In genomic region chr6:129097929-129098328, GRCm38 (mm10) we compare ENCODE assay signal across 14 mouse cellular contexts. TPM values are rescaled to one million over a fixed set of nuclear protein-coding genes. Genes with fewer than 3 reads are reported as not detected.
DNase-seq lines count a peak whose midpoint lies in the region; ATAC-seq lines count a peak whose summit lies in the region.
"Had no signal": no experiment of that assay in that cellular context is flagged by ENCODE, and none has a peak within 500 bp of the region (broad histone marks: within the 10 kb centered on the region; RNA-seq: fewer than 3 reads in every experiment).

No protein-coding gene starts in this region.

- H3K4me2 ChIP-seq in kidney, embryonic 16.5 days (replicated peaks; ENCODE audit: low read depth, low read length) = no peak overlapping the region
- no peak overlapping the region for H3K4me2 ChIP-seq in hindbrain, embryonic 14.5 days (replicated peaks)
- H3K4me2 ChIP-seq: embryonic facial prominence, embryonic 12.5 days; heart, embryonic 13.5 days; limb, embryonic 15.5 days had no signal

- H3K27me3 ChIP-seq in kidney, embryonic 16.5 days (ENCODE audit: insufficient read depth, low read length) = no peaks in the 10 kb centered on the region
- no peaks in the 10 kb centered on the region for H3K27me3 ChIP-seq in hindbrain, embryonic 14.5 days (ENCODE audit: control insufficient read depth, insufficient read depth, low read length)
- H3K27me3 ChIP-seq: embryonic facial prominence, embryonic 12.5 days; heart, embryonic 13.5 days; limb, embryonic 15.5 days had no signal

- no peak overlapping the region for H3K27ac ChIP-seq in kidney, embryonic 16.5 days (ENCODE audit: low read length)
- peak overlapping the region; percentile 52 for H3K27ac ChIP-seq in macrophage
- no peak overlapping the region for H3K27ac ChIP-seq in hindbrain, embryonic 14.5 days
- H3K27ac ChIP-seq: embryonic facial prominence, embryonic 12.5 days; heart, embryonic 13.5 days; limb, embryonic 15.5 days had no signal

- H3K4me3 ChIP-seq in kidney, embryonic 16.5 days (ENCODE audit: low read length) = no peak overlapping the region
- no peak overlapping the region for H3K4me3 ChIP-seq in macrophage (ENCODE audit: inconsistent target)
- no peak overlapping the region for H3K4me3 ChIP-seq in hindbrain, embryonic 14.5 days (replicated peaks; ENCODE audit: low read length)
- H3K4me3 ChIP-seq: embryonic facial prominence, embryonic 12.5 days; heart, embryonic 13.5 days; limb, embryonic 15.5 days had no signal

- no peaks in the 10 kb centered on the region for H3K36me3 ChIP-seq in kidney, embryonic 16.5 days (ENCODE audit: insufficient read depth, low read length)
- no peaks in the 10 kb centered on the region for H3K36me3 ChIP-seq in macrophage (ENCODE audit: inconsistent target)
- no peaks in the 10 kb centered on the region for H3K36me3 ChIP-seq in hindbrain, embryonic 14.5 days (replicated peaks; ENCODE audit: control insufficient read depth, insufficient read depth)
- H3K36me3 ChIP-seq: embryonic facial prominence, embryonic 12.5 days; heart, embryonic 13.5 days; limb, embryonic 15.5 days had no signal

- ATAC-seq in kidney, embryonic 16.5 days (ENCODE audit: low FRiP score, low TSS enrichment) = no peak
- no peak for ATAC-seq in hindbrain, embryonic 14.5 days (ENCODE audit: low FRiP score)

- WGBS in kidney, embryonic 16.5 days = 33% methylated on average over 1 of the region's 1 CpGs
- 0% methylated on average over 1 of the region's 1 CpGs for WGBS in macrophage (ENCODE audit: missing documents)
- 63% methylated on average over 1 of the region's 1 CpGs for WGBS in hindbrain, embryonic 14.5 days

- H3K79me2 ChIP-seq in macrophage (ENCODE audit: inconsistent target) = no peaks in the 10 kb centered on the region

- no peak overlapping the region for H3K9ac ChIP-seq in kidney, embryonic 16.5 days (replicated peaks; ENCODE audit: low read length)
- no peak overlapping the region for H3K9ac ChIP-seq in hindbrain, embryonic 14.5 days
- H3K9ac ChIP-seq: embryonic facial prominence, embryonic 12.5 days; heart, embryonic 13.5 days; limb, embryonic 15.5 days had no signal

- intact Hi-C loops in heart, postnatal 25 days (cut with DNase I) = loop anchor here (5.0 kb wide), 1 partner anchor 34 kb away; no protein-coding TSS in a partner anchor

- DNase-seq in kidney, adult 18-20 months = peak; percentile 28
- DNase-seq in adrenal gland, adult 8-10 months = peak; percentile 44
- peak; percentile 34 for DNase-seq in heart, postnatal 25 days (ENCODE audit: low spot score)
- no peak for DNase-seq in cerebellum, adult 18-20 months
- DNase-seq in neural tube, embryonic 10.5 days (ENCODE audit: extremely low spot score, low spot score) = no peak
- DNase-seq in hindbrain, embryonic 14.5 days (ENCODE audit: low spot score) = no peak
- DNase-seq: right cerebral cortex, postnatal 4 days had no signal

- no peaks in the 10 kb centered on the region for H3K4me1 ChIP-seq in kidney, embryonic 16.5 days (ENCODE audit: insufficient read depth, low read length)
- no peaks in the 10 kb centered on the region for H3K4me1 ChIP-seq in hindbrain, embryonic 14.5 days (replicated peaks; ENCODE audit: control insufficient read depth, insufficient read depth, low read length)
- H3K4me1 ChIP-seq: embryonic facial prominence, embryonic 12.5 days; heart, embryonic 13.5 days; limb, embryonic 15.5 days had no signal

- H3K9me3 ChIP-seq in kidney, embryonic 16.5 days (ENCODE audit: low read length) = no peaks in the 10 kb centered on the region
- no peaks in the 10 kb centered on the region for H3K9me3 ChIP-seq in hindbrain, embryonic 14.5 days (ENCODE audit: control insufficient read depth, low read length)
- H3K9me3 ChIP-seq: embryonic facial prominence, embryonic 12.5 days; heart, embryonic 13.5 days; limb, embryonic 15.5 days had no signal

RNA-seq across cellular contexts. Expression of gene Clec2e, which starts 2.8 kb away (rescaled TPM):
- not detected in 2 replicates for polyA plus RNA-seq in kidney, embryonic 16.5 days (2015; fragmentation: Nextera tagmentation; extraction: Ambion mirVana)
- under 1 TPM in 1 of 4 experiments, not detected in 3; 0.19 TPM for total RNA-seq in adrenal gland, adult 8-10 months (2022)
- under 1 TPM; 0.10 to 0.20 TPM for total RNA-seq in heart, postnatal 25 days (2021)
- total RNA-seq in macrophage (2018; cell fraction: chromatin; rRNA removed) = under 1 TPM in 1 of 26 experiments, not detected in 25; 0.54 TPM
- not detected for total RNA-seq in macrophage (2018; cell fraction: cytosol; rRNA removed)
- under 1 TPM in 3 of 26 experiments, not detected in 23; 0.34 to 0.52 (median 0.41) TPM for total RNA-seq in macrophage (2018; cell fraction: nucleus; rRNA removed)
- polyA plus RNA-seq in macrophage (2018) = 0.06 TPM in 1 of 3 replicates, not detected in the others
- not detected in 2 replicates for polyA plus RNA-seq in hindbrain, embryonic 14.5 days (2014; fragmentation: Nextera tagmentation; extraction: Ambion mirVana)
- total RNA-seq: ES-E14; layer of hippocampus, adult 8-10 months had no signal
- polyA plus RNA-seq: embryonic facial prominence, embryonic 12.5 days; heart, embryonic 13.5 days; limb, embryonic 15.5 days had no signal

RNA-seq across cellular contexts. Expression of gene Klrb1f, which starts 52.2 kb away (rescaled TPM):
- 0.18 and 0.21 TPM in 2 replicates for polyA plus RNA-seq in kidney, embryonic 16.5 days (2015; fragmentation: Nextera tagmentation; extraction: Ambion mirVana)
- under 1 TPM in 2 of 4 experiments, not detected in 2; 0.32 to 0.52 TPM for total RNA-seq in adrenal gland, adult 8-10 months (2022)
- total RNA-seq in heart, postnatal 25 days (2021) = not detected
- under 1 TPM in 1 of 26 experiments, not detected in 25; 0.69 TPM for total RNA-seq in macrophage (2018; cell fraction: chromatin; rRNA removed)
- total RNA-seq in macrophage (2018; cell fraction: cytosol; rRNA removed) = under 1 TPM in 22 of 26 experiments, not detected in 4; 0.05 to 0.54 (median 0.21) TPM
- 1 to 10 TPM in 3 of 26 experiments, under 1 TPM in 8, not detected in 15; 0.38 to 1.4 (median 0.64) TPM for total RNA-seq in macrophage (2018; cell fraction: nucleus; rRNA removed)
- 0.14 TPM in 1 of 3 replicates, not detected in the others for polyA plus RNA-seq in macrophage (2018)
- 0.37 and 0.62 TPM in 2 replicates for polyA plus RNA-seq in hindbrain, embryonic 14.5 days (2014; fragmentation: Nextera tagmentation; extraction: Ambion mirVana)
- total RNA-seq: ES-E14; layer of hippocampus, adult 8-10 months had no signal
- polyA plus RNA-seq: heart, embryonic 13.5 days had no signal

Comparison
In these comparisons a context has a peak if more than half of its experiments do, and no peak if none do; other contexts are left out.
1. DNase-seq: peak in kidney, adult 18-20 months (single experiment), adrenal gland, adult 8-10 months (single experiment) and heart, postnatal 25 days (single experiment); none in cerebellum, adult 18-20 months (0 of 2), neural tube, embryonic 10.5 days (single experiment) and hindbrain, embryonic 14.5 days (single experiment).